Mouse (Mus musculus) liver, embryonic 15.5 days (tissue): ENCODE results near the gene Add3. TPM values are rescaled to one million over a fixed set of nuclear protein-coding genes. Genes with fewer than 3 reads are reported as not detected.

Experiments
- ATAC-seq: fragments of 200-750 bp; cut with Nextera tagmentation; 2 replicates; pipeline ENCODE4 v1.8.0; 2017; ENCODE audit warnings: moderate number of reproducible peaks, mild to moderate bottlenecking, moderate library complexity; ENCODE audit not compliant: insufficient read depth
- H3K27ac ChIP-seq: fragments of 300-500 bp; sonication (generic); replicated peaks from 2 replicates; pipeline ENCODE4 v1.5.1; 2015; ENCODE audit warnings: mild to moderate bottlenecking, inconsistent platforms
- H3K27me3 ChIP-seq: fragments of 300-500 bp; sonication (generic); 2 replicates; pipeline ENCODE4 v1.6.1; 2015; ENCODE audit warnings: mild to moderate bottlenecking, inconsistent platforms
- H3K36me3 ChIP-seq: fragments of 300-500 bp; sonication (generic); replicated peaks from 2 replicates; pipeline ENCODE4 v1.6.1; 2015; ENCODE audit warnings: moderate library complexity, mild to moderate bottlenecking, inconsistent platforms
- H3K4me1 ChIP-seq: fragments of 300-500 bp; sonication (generic); replicated peaks from 2 replicates; pipeline ENCODE4 v1.6.1; 2015; ENCODE audit warnings: inconsistent platforms
- H3K4me2 ChIP-seq: fragments of 300-500 bp; sonication (generic); 2 replicates; pipeline ENCODE4 v1.6.1; 2015; ENCODE audit warnings: moderate library complexity, mild to moderate bottlenecking, inconsistent platforms
- H3K4me3 ChIP-seq: fragments of 300-500 bp; sonication (generic); replicated peaks from 2 replicates; pipeline ENCODE4 v1.5.1; 2015; ENCODE audit warnings: mild to moderate bottlenecking, inconsistent platforms
- H3K9ac ChIP-seq: fragments of 300-500 bp; sonication (generic); 2 replicates; pipeline ENCODE4 v1.6.1; 2015; ENCODE audit warnings: moderate library complexity, mild to moderate bottlenecking, inconsistent platforms
- H3K9me3 ChIP-seq: fragments of 300-500 bp; sonication (generic); replicated peaks from 2 replicates; pipeline ENCODE4 v1.6.1; 2016; ENCODE audit warnings: inconsistent platforms
- WGBS: fragments of 180-500 bp; shearing (Covaris S2); methylation state at CpG from one replicate; pipeline ENCODE4 v1.1.7; 2015; ENCODE audit warnings: mixed read lengths; ENCODE audit not compliant: insufficient replicate concordance; 5-methylcytosine and 5-hydroxymethylcytosine counted together
- polyA plus RNA-seq: library from polyadenylated mRNA; unstranded; fragments of >200 nt; fragmentation: Nextera tagmentation; extraction: Ambion mirVana; gene quantifications from 2 replicates; pipeline ENCODE4 v1.2.1, GENCODE M21; 2015

The Add3 gene
- 26.2 and 28.3 TPM in 2 replicates for polyA plus RNA-seq

DNA sequence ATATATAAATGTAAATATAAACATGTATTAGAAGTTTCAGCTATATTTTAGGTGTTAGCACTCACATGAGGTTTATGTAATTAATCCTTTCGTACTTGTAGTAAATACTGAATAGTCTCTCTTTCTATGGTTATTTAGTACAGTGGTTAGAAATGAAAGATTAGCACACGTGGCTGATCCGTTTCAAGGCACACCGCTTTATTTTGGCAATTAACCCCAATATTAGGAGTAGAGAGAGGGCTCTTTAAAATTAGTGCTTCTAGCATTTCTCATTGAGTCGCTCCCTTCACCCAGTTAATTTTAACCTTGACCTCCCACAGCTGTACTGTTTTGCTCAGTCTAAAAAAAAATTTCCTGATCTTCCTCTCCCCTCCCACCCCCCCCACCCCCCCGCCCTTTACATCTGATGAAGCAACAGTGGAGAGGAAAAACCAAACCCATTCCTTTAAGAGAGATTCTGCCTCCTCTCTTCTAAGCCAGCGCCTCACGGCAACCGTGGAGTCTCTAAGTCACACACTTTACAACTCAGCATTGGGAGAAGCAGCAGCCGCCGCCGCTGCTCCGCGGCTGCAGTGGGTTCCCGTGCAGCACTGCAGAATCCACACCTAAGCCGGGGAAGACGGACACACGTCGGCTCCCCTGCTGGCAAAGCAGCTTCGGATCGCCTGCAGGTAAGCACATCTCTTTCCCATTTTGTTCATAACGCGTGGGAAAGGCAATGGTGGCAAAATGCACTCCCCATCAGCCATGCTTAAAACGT, at the start of gene Add3:
Gene Add3 (plus strand): TSS at position 400 of the 760 bp plus-strand sequence.
- no peak for ATAC-seq
- peaks cover 25% of the 10 kb centered on the region for H3K27me3 ChIP-seq
- peak within 1 kb of the TSS; percentile 100 for H3K4me2 ChIP-seq
- no peaks in the 10 kb centered on the region for H3K36me3 ChIP-seq
- H3K27ac ChIP-seq, result peak within 1 kb of the TSS; percentile 67
- H3K4me1 ChIP-seq, result peaks cover 45% of the 10 kb centered on the region
- peak within 1 kb of the TSS; percentile 51 for H3K9ac ChIP-seq
- H3K4me3 ChIP-seq, result peak within 1 kb of the TSS; percentile 88
- no peaks in the 10 kb centered on the region for H3K9me3 ChIP-seq
- WGBS, result 6% methylated on average over 24 of the region's 24 CpGs

DNA sequence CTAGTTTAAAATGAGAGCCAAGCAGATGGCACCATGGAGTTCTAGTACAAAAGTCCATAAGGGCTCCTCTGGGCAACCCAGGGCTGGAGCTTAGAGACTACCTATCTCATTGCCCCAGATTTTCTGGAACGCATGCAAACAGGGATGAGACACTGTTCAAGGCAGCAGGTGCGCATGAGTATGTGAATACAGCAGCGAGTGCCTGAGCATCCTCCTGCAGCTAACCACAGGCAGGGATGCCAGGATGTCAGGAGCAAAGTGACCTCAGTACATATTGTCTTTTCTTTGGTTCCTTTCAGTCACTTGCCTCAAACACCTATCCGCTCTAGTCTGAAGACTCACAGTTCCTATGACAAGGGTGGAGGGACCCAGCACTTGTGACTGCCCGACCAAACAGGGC, 49.6 kb upstream of the Add3 start:
- Histone ChIP-seq H3K4me1 (peaks cover 54% of the 10 kb centered on the region), H3K4me2 (no peak overlapping the region), H3K36me3 (no peaks in the 10 kb centered on the region), H3K4me3 (no peak overlapping the region), H3K9ac (no peak overlapping the region), H3K27ac (no peak overlapping the region), H3K9me3 (no peaks in the 10 kb centered on the region), H3K27me3 (no peaks in the 10 kb centered on the region)
- WGBS, result 78% methylated on average over 5 of the region's 5 CpGs
- no peak for ATAC-seq

DNA sequence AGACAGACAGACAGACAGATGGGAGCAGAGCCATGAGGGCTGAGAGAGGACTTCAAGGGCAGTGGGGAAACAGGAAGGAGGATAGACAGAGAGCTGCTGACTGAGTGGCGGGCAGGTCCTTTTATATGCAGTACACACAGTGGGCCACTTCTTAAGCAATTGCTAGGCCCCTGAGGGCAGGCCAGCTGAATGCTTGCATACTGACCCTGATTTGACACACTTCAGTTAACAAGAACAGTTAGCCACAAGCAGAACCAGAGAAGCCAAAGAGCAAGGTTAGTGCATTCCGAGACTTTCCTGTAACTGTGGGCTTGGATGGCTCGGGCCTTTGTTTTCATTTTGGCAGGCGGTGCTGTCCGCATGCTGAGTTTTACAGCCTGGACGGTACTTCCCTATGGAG, 48.0 kb upstream of the Add3 start:
- Histone ChIP-seq H3K27me3 (no peaks in the 10 kb centered on the region), H3K36me3 (no peaks in the 10 kb centered on the region), H3K4me2 (no peak overlapping the region), H3K9me3 (no peaks in the 10 kb centered on the region), H3K27ac (no peak overlapping the region), H3K9ac (no peak overlapping the region), H3K4me3 (no peak overlapping the region), H3K4me1 (peaks cover 44% of the 10 kb centered on the region)
- ATAC-seq, result no peak
- WGBS, result 77% methylated on average over 6 of the region's 6 CpGs

DNA sequence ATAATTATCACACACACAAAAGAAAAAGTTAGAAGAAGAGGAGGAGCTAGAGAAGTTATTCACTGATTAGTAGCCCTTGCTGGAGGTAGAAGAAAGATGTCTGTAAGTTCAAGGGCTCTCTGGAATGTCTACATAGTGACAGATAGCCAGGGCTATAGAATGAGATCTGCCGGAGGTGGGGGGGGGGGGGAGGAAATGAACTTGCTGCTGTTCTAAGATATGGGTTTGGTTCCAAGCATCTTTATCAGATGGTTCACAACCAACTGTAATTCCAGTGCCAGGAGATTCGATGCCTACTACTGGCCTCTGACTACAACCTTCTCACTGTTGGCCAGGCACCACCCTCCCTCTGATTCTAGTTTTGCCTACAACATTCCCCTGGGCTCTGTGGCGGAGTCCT, 46.9 kb upstream of the Add3 start:
- no peaks in the 10 kb centered on the region for H3K36me3 ChIP-seq
- H3K9me3 ChIP-seq, result no peaks in the 10 kb centered on the region
- H3K9ac ChIP-seq, result no peak overlapping the region
- ATAC-seq, result peak; percentile 73
- H3K27me3 ChIP-seq, result no peaks in the 10 kb centered on the region
- H3K27ac ChIP-seq, result no peak overlapping the region; the same call in 1 of the 2 replicates
- no peak overlapping the region for H3K4me3 ChIP-seq
- WGBS, result 4% methylated on average over 3 of the region's 3 CpGs
- H3K4me1 ChIP-seq, result peaks cover 44% of the 10 kb centered on the region
- peak overlapping the region; percentile 14; the same call in 1 of the 2 replicates for H3K4me2 ChIP-seq

DNA sequence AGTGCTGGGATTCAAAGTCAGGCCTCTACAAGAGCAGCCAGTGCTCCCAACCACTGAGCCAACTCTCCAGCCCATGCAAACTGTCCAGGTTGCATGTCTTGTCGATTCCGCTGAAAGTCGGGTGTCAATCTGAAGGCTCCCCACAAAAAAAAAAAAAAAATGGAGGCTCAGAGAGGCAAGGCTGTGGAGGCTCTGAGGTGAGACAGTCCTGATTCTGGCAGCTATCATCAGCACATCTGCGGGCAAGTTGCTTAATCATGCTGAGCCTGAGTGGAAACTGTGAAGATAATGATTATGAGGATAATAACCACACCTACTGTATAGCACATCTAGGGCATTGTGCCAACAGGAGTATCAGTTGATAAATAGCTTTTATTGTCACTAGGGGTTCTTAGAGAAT, 45.6 kb upstream of the Add3 start:
- no peak overlapping the region for H3K4me3 ChIP-seq
- no peaks in the 10 kb centered on the region for H3K36me3 ChIP-seq
- no peak overlapping the region for H3K27ac ChIP-seq
- H3K9me3 ChIP-seq, result no peaks in the 10 kb centered on the region
- peaks cover 36% of the 10 kb centered on the region for H3K4me1 ChIP-seq
- 37% methylated on average over 4 of the region's 4 CpGs for WGBS
- H3K27me3 ChIP-seq, result no peaks in the 10 kb centered on the region
- H3K9ac ChIP-seq, result no peak overlapping the region
- peak; percentile 30; the same call in 1 of the 2 replicates for ATAC-seq
- H3K4me2 ChIP-seq, result no peak overlapping the region

DNA sequence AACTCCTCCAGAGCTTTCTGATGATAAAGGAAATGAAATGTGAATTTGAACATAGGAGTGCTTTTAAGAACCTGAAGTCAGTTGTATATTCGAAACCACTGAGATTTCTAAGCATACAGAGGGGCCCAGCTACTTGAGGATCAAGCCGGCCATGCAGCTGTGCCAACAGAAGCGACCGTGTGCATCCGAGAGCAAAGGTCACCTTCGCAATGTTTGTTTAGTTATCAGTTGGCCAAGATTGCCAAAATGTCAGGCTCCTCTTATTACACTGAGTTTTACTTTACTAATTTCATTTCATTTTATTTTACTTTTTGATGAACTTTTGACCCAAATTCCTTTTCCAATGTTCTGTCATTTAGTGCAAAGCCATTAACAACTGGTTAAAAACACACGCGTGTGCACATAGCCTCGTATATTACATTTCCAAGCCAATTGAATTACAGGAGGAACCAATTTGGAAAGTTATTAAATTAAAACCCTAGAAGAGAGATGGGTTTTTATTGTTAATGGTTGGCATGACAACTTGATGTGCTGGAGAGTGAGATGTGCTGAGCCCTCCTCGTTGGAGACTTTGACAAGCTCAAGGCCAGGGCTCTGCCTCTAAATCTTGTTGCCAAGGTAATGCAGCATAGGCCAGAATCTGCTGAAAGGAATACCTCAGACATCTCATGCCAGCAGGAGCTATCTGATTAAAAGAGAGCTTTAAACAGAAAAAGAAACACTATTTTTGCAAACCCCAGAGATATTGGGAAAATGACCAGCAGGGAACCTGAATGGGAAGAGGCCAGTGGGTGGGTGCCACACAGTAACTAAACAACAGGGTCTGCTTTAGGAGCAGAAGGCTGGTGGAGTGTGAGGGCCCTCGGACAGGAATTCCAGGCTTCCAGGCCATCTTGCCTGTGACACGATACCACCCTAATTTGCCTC, 38.6 kb upstream of the Add3 start:
- H3K36me3 ChIP-seq, result no peaks in the 10 kb centered on the region
- no peaks in the 10 kb centered on the region; the same call in 1 of the 2 replicates for H3K27me3 ChIP-seq
- H3K9me3 ChIP-seq, result no peaks in the 10 kb centered on the region
- 70% methylated on average over 12 of the region's 12 CpGs for WGBS
- no peak for ATAC-seq
- peaks cover 16% of the 10 kb centered on the region for H3K4me1 ChIP-seq
- no peak overlapping the region for H3K4me3 ChIP-seq
- no peak overlapping the region for H3K9ac ChIP-seq
- no peak overlapping the region for H3K4me2 ChIP-seq
- peak overlapping the region; percentile 64; the same call in 1 of the 2 replicates for H3K27ac ChIP-seq

DNA sequence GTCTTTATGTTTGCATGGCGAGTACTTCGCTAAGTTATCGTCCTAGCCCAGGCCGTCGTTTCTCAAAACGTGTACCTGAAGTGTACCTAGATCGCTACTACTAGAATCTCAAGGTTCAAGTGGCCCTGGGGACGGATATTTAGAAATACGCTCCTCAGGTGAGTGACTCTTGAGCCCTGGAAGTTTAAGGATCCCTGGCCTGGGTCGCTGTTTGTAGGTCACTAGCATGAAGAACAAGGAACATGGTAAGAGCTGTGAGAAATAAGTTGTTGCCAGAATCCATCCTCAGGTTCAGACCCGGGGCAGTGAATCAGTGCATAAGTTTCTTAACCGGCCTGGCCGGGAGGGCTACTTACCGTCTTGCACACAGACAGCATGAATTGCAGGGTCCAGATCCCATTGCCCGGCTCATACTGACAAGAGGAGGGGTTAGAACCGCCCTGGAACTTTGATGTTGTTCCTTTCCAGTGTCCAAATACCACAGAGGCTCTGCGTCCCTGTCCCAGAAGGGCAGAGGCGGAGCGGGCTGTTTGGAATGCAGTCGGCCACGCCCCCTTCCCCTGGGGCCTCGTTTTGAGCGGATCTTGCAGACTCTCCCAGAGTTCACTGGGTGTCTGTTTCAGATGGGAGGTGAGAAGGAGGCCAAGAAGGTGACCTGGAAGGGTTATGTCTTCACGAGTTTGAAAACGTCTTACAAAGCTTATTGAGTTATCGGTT, 34.7 kb upstream of the Add3 start:
- 56% methylated on average over 26 of the region's 26 CpGs for WGBS
- Histone ChIP-seq H3K4me3 (no peak overlapping the region), H3K36me3 (no peaks in the 10 kb centered on the region), H3K27me3 (no peaks in the 10 kb centered on the region; the same call in 1 of the 2 replicates), H3K27ac (no peak overlapping the region; the same call in 1 of the 2 replicates), H3K9me3 (no peaks in the 10 kb centered on the region), H3K4me2 (peak overlapping the region; percentile 19; the same call in 1 of the 2 replicates), H3K9ac (no peak overlapping the region), H3K4me1 (peaks cover 15% of the 10 kb centered on the region)
- peak; percentile 30; the same call in 1 of the 2 replicates for ATAC-seq

DNA sequence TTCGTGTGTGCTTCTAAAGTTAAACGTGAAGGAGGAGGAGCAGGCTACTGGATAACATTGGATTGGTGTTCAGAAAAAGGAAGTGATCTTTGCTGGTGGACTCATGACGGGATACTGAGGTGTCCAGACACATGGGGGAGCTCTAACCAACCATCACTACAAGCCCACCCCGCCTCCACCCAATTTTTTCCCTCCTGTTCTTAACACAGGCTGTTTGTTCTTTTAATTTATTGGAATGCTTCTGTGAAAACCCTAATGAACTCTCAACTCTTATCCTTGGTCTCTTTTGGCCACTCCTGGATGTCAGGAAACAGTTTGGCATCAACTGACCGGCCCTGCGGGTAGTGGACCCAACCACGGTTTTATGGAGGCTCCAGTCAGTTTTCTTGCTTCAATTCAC, 33.3 kb upstream of the Add3 start:
- Histone ChIP-seq H3K4me2 (no peak overlapping the region), H3K27me3 (no peaks in the 10 kb centered on the region), H3K4me3 (no peak overlapping the region), H3K9me3 (no peaks in the 10 kb centered on the region), H3K36me3 (no peaks in the 10 kb centered on the region), H3K4me1 (peaks cover 9% of the 10 kb centered on the region; the same call in 1 of the 2 replicates), H3K27ac (no peak overlapping the region), H3K9ac (no peak overlapping the region)
- WGBS, result 39% methylated on average over 7 of the region's 7 CpGs
- no peak for ATAC-seq

DNA sequence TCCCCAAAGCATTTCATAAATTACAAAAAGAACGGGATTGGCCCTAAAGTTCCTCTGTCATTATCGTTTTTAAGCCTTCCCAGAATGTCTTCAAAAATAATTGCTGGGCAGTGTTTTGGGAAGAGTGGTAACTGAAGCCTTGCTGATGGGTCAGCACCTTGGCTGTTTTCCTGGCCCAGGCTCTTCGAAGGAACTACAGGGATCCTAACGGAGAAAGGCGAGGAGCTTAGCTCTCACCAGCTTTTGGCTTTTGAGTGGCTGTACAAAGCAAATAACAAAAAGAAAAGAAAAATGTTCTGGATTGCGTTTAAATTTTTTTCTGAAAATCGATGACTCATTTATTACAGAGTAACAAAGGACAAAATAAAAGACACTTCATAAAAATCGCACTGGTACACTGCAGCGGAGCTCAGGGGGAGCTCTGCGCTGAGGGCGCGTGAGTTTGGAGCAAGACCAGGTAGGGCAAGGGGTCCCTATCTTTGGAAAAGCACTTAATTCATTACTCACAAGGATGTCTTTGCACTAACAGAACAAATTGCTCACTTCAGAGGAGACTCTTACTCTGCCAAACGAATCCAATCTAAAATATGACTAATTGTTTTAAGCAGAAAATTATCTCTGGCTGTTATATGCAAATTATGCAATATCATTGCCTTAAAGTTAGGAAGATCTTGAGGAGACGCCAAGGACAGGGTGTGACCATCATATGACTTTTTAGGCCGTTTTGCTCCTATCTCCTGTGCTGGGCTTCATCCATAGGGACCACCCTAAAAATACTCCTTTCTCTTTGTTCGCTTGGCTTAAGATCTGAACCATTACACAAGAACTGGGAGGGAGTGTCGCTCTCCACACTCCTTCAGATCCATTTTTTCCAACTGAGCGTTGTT, 32.6 kb upstream of the Add3 start:
- H3K36me3 ChIP-seq, result no peaks in the 10 kb centered on the region
- no peak overlapping the region for H3K4me3 ChIP-seq
- H3K9ac ChIP-seq, result no peak overlapping the region
- H3K27ac ChIP-seq, result no peak overlapping the region
- no peak for ATAC-seq
- no peaks in the 10 kb centered on the region for H3K27me3 ChIP-seq
- H3K4me2 ChIP-seq, result no peak overlapping the region
- H3K4me1 ChIP-seq, result peaks cover 9% of the 10 kb centered on the region; the same call in 1 of the 2 replicates
- H3K9me3 ChIP-seq, result no peaks in the 10 kb centered on the region
- 70% methylated on average over 18 of the region's 18 CpGs for WGBS

DNA sequence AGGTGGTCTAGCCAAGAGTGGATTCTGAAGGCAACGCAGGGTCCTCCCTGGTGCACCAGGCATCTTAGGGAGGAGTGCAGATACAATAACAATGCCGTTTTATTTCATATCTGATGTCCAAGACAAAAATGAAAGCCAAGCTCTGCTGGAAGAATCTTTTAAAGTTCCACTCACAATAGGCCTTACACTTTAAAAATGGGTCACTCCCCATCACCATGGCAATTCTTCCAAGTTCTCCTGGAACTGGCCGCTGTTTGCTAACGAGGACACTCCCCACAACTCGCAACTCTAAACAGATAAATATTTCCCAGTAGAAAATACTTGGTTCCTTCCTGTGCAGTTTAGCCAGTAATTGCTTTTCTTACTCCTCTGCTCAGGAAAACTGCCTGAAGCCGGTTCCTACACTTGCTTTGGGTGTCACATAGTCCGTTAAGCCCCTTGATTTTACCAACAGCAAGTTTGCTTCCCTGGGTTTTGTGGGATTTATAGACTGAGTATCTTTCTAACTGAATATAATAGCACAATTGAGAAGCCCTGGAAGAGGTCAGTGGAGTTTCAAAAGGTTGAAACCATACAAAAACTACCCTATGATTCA, 28.1 kb upstream of the Add3 start:
- Histone ChIP-seq H3K27ac (no peak overlapping the region), H3K4me2 (no peak overlapping the region), H3K36me3 (no peaks in the 10 kb centered on the region), H3K4me3 (no peak overlapping the region), H3K4me1 (no peaks in the 10 kb centered on the region), H3K27me3 (no peaks in the 10 kb centered on the region), H3K9ac (no peak overlapping the region), H3K9me3 (no peaks in the 10 kb centered on the region)
- no peak for ATAC-seq
- WGBS, result 69% methylated on average over 7 of the region's 7 CpGs
